Mouse (Mus musculus): ENCODE measurements around the gene Tead1.

GRCm38 (mm10) chr7:112721859-112722258 lies 42.7 kb downstream of the Tead1 start:
- no peak for TF ChIP-seq CTCF (IDR thresholded peaks at IDR 0.05; ENCODE audit: low read depth)
- TF ChIP-seq EP300 (optimal IDR thresholded peaks at IDR 0.05) = no peak
